Mouse (Mus musculus): ENCODE results near the gene Crocc. TPM values are rescaled to one million over a fixed set of nuclear protein-coding genes. Genes with fewer than 3 reads are reported as not detected.
A peak's percentile ranks its signal among the peaks of the same experiment; 100 is the strongest.

Crocc gene
- polyA plus RNA-seq, 1 experiment = 40.4 TPM

GRCm38 (mm10) chr4:141086862-141087261, 26.5 kb upstream of the Crocc start:
- TF ChIP-seq POLR2A (IDR thresholded peaks at IDR 0.05; ENCODE audit: borderline replicate concordance, extremely low read depth, insufficient read depth, insufficient read length, poor library complexity, severe bottlenecking) (no peak), CTCF (IDR thresholded peaks at IDR 0.05; ENCODE audit: borderline replicate concordance, extremely low read depth, insufficient read depth, insufficient read length) (no peak)
- no peak for DNase-seq (ENCODE audit: low read depth)

GRCm38 (mm10) chr4:141078510-141079137, 18.3 kb upstream of the Crocc start:
- no peak for DNase-seq (ENCODE audit: low read depth)
- TF ChIP-seq POLR2A (IDR thresholded peaks at IDR 0.05; ENCODE audit: borderline replicate concordance, extremely low read depth, insufficient read depth, insufficient read length, poor library complexity, severe bottlenecking) = no peak
- no peak for TF ChIP-seq CTCF (IDR thresholded peaks at IDR 0.05; ENCODE audit: borderline replicate concordance, extremely low read depth, insufficient read depth, insufficient read length)

GRCm38 (mm10) chr4:141077681-141078509, 17.5 kb upstream of the Crocc start, which contains the start of gene Necap2:
Gene Necap2 (minus strand): TSS chr4:141078357.
- peak; percentile 98 for DNase-seq (ENCODE audit: low read depth)
- TF ChIP-seq POLR2A (IDR thresholded peaks at IDR 0.05; ENCODE audit: borderline replicate concordance, extremely low read depth, insufficient read depth, insufficient read length, poor library complexity, severe bottlenecking) (peak; percentile 92; the same call in 1 of the 2 replicates), CTCF (IDR thresholded peaks at IDR 0.05; ENCODE audit: borderline replicate concordance, extremely low read depth, insufficient read depth, insufficient read length) (peak; percentile 86)

- TF ChIP-seq CTCF (IDR thresholded peaks at IDR 0.05; ENCODE audit: borderline replicate concordance, extremely low read depth, insufficient read depth, insufficient read length) (no peak), POLR2A (IDR thresholded peaks at IDR 0.05; ENCODE audit: borderline replicate concordance, extremely low read depth, insufficient read depth, insufficient read length, poor library complexity, severe bottlenecking) (no peak)
- no peak for DNase-seq (ENCODE audit: low read depth)
Measured at GRCm38 (mm10) chr4:141076761-141077506, 16.6 kb upstream of the Crocc start.

- no peak for TF ChIP-seq POLR2A (IDR thresholded peaks at IDR 0.05; ENCODE audit: borderline replicate concordance, extremely low read depth, insufficient read depth, insufficient read length, poor library complexity, severe bottlenecking)
- TF ChIP-seq CTCF (IDR thresholded peaks at IDR 0.05; ENCODE audit: borderline replicate concordance, extremely low read depth, insufficient read depth, insufficient read length) = no peak
- DNase-seq (ENCODE audit: low read depth) = no peak
Measured at GRCm38 (mm10) chr4:141074109-141074508, 13.8 kb upstream of the Crocc start.

- no peak for DNase-seq (ENCODE audit: low read depth)
- TF ChIP-seq CTCF (IDR thresholded peaks at IDR 0.05; ENCODE audit: borderline replicate concordance, extremely low read depth, insufficient read depth, insufficient read length) (no peak), POLR2A (IDR thresholded peaks at IDR 0.05; ENCODE audit: borderline replicate concordance, extremely low read depth, insufficient read depth, insufficient read length, poor library complexity, severe bottlenecking) (no peak)
Measured at GRCm38 (mm10) chr4:141073661-141074060, 13.3 kb upstream of the Crocc start.

- no peak for DNase-seq (ENCODE audit: low read depth)
- TF ChIP-seq CTCF (IDR thresholded peaks at IDR 0.05; ENCODE audit: borderline replicate concordance, extremely low read depth, insufficient read depth, insufficient read length) (no peak), POLR2A (IDR thresholded peaks at IDR 0.05; ENCODE audit: borderline replicate concordance, extremely low read depth, insufficient read depth, insufficient read length, poor library complexity, severe bottlenecking) (no peak)
Measured at GRCm38 (mm10) chr4:141072502-141072901, 12.2 kb upstream of the Crocc start.

- TF ChIP-seq POLR2A (IDR thresholded peaks at IDR 0.05; ENCODE audit: borderline replicate concordance, extremely low read depth, insufficient read depth, insufficient read length, poor library complexity, severe bottlenecking) (no peak), CTCF (IDR thresholded peaks at IDR 0.05; ENCODE audit: borderline replicate concordance, extremely low read depth, insufficient read depth, insufficient read length) (peak; percentile 83)
Measured at GRCm38 (mm10) chr4:141069731-141070130, 9.4 kb upstream of the Crocc start.

GRCm38 (mm10) chr4:141068655-141069054, 8.3 kb upstream of the Crocc start:
- no peak for TF ChIP-seq CTCF (IDR thresholded peaks at IDR 0.05; ENCODE audit: borderline replicate concordance, extremely low read depth, insufficient read depth, insufficient read length)
- TF ChIP-seq POLR2A (IDR thresholded peaks at IDR 0.05; ENCODE audit: borderline replicate concordance, extremely low read depth, insufficient read depth, insufficient read length, poor library complexity, severe bottlenecking) = no peak
- no peak for DNase-seq (ENCODE audit: low read depth)

More at GRCm38 (mm10) chr4:141069731-141070130, 9.4 kb upstream of the Crocc start:
- peak; percentile 61 for DNase-seq (ENCODE audit: low read depth)

- DNase-seq (ENCODE audit: low read depth) = no peak
- TF ChIP-seq CTCF (IDR thresholded peaks at IDR 0.05; ENCODE audit: borderline replicate concordance, extremely low read depth, insufficient read depth, insufficient read length) = no peak
- TF ChIP-seq POLR2A (IDR thresholded peaks at IDR 0.05; ENCODE audit: borderline replicate concordance, extremely low read depth, insufficient read depth, insufficient read length, poor library complexity, severe bottlenecking) = no peak
Measured at GRCm38 (mm10) chr4:141067516-141068046, 7.2 kb upstream of the Crocc start.

All from brain, embryonic 14.5 days (tissue).